Mouse (Mus musculus): Measurements from ENCODE around the gene Ccdc62. TPM values are rescaled to one million over a fixed set of nuclear protein-coding genes. Genes with fewer than 3 reads are reported as not detected.

Ccdc62 gene
- 6.0 and 10.6 TPM in 2 replicates for polyA plus RNA-seq (2011; ENCODE audit: insufficient read depth, insufficient read length, low replicate concordance, missing spikeins)

DNA sequence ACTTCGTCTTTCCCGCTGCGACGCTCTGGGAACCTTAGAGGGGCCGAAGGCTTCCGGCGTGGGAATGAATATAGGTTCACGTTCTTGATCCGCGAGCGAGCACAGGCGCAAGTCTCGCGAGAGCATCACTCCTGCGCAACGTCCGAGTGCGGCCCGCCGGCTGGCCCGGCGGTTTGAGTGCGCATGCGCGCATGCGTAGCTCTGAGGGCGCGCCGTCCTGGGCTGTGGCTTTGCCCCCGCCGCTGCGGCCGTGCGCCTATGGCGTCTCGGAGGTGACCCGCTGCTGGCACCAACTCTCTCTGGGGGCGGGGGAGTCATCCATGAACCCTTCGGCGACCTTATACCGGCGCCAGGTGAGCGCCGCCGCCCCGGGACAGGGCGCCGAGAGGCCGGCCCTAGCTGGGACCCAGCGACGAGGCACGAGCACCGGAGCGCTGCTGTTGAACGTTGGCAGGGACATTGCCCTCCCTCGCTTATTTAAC is at the start of gene Ccdc62:
Ccdc62 (plus strand) TSS at position 172 of the 482 bp plus-strand sequence.
- under 1% methylated on average over 56 of the region's 56 CpGs for WGBS

DNA sequence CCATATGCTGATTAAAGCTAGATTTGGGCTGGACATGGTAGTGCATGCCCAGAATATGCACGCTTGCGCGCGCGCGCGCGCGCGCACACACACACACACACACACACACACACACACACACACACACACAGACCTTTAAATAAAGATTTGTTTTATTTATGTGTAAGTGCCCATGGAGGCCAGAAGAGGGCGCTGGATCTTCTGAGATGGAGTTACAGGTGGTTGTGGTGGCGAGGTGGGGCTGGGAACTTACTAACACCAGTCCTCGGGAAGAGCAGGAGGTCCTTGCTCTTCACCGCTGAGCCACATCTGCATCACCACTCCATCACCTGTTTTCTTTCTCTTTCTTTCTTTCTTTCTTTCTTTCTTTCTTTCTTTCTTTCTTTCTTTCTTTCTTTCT is 49.7 kb upstream of the Ccdc62 start:
- Histone ChIP-seq H3K4me1 (ENCODE audit: control insufficient read depth, insufficient read depth, low read length) (peaks cover 2% of the 10 kb centered on the region; the same call in 1 of the 2 replicates), H3K4me3 (replicated peaks; ENCODE audit: control insufficient read depth, low read depth, low read length) (no peak overlapping the region), H3K27ac (ENCODE audit: control insufficient read depth, insufficient read depth, low read depth, low read length, poor library complexity) (no peak overlapping the region)
- 85% methylated on average over 14 of the region's 14 CpGs for WGBS
- no peak; the same call in 1 of the 2 replicates for TF ChIP-seq CTCF (IDR thresholded peaks at IDR 0.05; ENCODE audit: control insufficient read depth, insufficient read depth, low read length)
- TF ChIP-seq POLR2A (IDR thresholded peaks at IDR 0.05; ENCODE audit: borderline replicate concordance, control insufficient read depth, low read depth, low read length): no peak

More for the DNA sequence above, at the start of gene Ccdc62:
- TF ChIP-seq CTCF (IDR thresholded peaks at IDR 0.05; ENCODE audit: control insufficient read depth, insufficient read depth, low read length) (0 out of 2 replicates have a peak, but pooled peaks have one; percentile 10), POLR2A (IDR thresholded peaks at IDR 0.05; ENCODE audit: borderline replicate concordance, control insufficient read depth, low read depth, low read length) (peak; percentile 97)
- peak within 1 kb of the TSS; percentile 93 for H3K27ac ChIP-seq (ENCODE audit: control insufficient read depth, insufficient read depth, low read depth, low read length, poor library complexity)
- H3K4me3 ChIP-seq (replicated peaks; ENCODE audit: control insufficient read depth, low read depth, low read length): peak within 1 kb of the TSS; percentile 75
- H3K4me1 ChIP-seq (ENCODE audit: control insufficient read depth, insufficient read depth, low read length): peaks cover 1% of the 10 kb centered on the region; the same call in 1 of the 2 replicates

DNA sequence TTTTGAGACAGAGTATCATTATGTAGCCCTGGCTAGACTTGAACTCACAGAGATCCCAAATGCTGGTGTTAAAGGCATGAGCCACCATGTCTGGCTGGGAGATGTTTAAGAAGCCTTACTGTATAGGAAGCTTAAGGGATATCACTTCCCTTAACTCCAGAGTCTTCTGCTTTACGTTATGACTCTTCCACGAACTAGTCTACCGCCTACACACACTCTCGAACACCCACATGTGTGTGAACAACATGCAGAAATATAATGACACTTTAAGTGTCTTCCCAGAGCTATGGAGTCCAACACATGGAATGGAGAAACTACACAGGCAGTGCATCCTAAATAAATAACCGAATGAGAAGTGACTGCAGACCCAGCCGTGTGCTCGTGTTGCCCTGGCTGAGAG is 46.6 kb upstream of the Ccdc62 start:
- 60% methylated on average over 7 of the region's 7 CpGs for WGBS
- TF ChIP-seq CTCF (IDR thresholded peaks at IDR 0.05; ENCODE audit: control insufficient read depth, insufficient read depth, low read length) (no peak), POLR2A (IDR thresholded peaks at IDR 0.05; ENCODE audit: borderline replicate concordance, control insufficient read depth, low read depth, low read length) (no peak)
- Histone ChIP-seq H3K4me3 (replicated peaks; ENCODE audit: control insufficient read depth, low read depth, low read length) (no peak overlapping the region), H3K27ac (ENCODE audit: control insufficient read depth, insufficient read depth, low read depth, low read length, poor library complexity) (no peak overlapping the region), H3K4me1 (ENCODE audit: control insufficient read depth, insufficient read depth, low read length) (peaks cover 2% of the 10 kb centered on the region; the same call in 1 of the 2 replicates)

DNA sequence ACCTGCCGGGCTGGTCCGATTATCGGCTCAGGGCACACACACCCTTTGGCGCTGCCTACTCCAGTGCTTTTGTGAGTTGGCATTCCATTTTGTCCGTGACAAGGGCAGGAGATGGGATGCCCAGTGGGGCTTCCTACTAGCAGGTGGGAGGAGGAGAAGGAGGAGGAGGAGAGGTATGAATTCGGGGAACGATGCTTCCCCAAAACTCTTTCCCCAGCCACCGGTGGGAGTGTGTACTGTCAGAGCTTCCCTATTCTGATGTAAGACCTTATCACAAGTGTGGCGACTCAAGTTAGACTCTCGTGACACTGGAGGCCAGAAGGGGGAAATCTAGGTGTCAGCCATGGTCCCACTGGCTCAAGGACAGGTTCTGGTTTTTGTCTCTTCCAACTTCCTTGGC is 46.1 kb upstream of the Ccdc62 start:
- 41% methylated on average over 10 of the region's 10 CpGs for WGBS
- no peak for TF ChIP-seq POLR2A (IDR thresholded peaks at IDR 0.05; ENCODE audit: borderline replicate concordance, control insufficient read depth, low read depth, low read length)
- TF ChIP-seq CTCF (IDR thresholded peaks at IDR 0.05; ENCODE audit: control insufficient read depth, insufficient read depth, low read length): no peak
- H3K4me1 ChIP-seq (ENCODE audit: control insufficient read depth, insufficient read depth, low read length): peaks cover 2% of the 10 kb centered on the region; the same call in 1 of the 2 replicates

DNA sequence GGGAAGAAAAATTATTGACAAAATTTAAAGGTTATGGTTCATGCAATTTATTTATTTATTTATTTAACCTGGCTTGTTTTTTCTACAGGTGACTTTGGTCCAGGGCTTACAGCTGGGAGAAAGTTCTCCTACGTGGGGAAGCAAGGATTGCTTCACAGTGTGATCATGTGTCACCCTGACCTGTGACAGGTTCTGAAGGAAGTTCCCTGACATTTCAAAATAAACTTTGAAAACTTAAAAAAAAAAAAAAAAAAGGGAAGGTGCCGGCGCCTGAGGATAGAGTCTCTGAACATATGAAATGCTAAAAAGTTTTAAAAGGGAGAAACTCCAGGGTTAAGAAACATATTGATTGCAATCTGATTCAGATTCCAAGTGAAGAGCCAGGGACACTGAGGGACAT is 44.1 kb upstream of the Ccdc62 start:
- Histone ChIP-seq H3K4me3 (replicated peaks; ENCODE audit: control insufficient read depth, low read depth, low read length) (no peak overlapping the region), H3K27ac (ENCODE audit: control insufficient read depth, insufficient read depth, low read depth, low read length, poor library complexity) (no peak overlapping the region), H3K4me1 (ENCODE audit: control insufficient read depth, insufficient read depth, low read length) (peaks cover 4% of the 10 kb centered on the region; the same call in 1 of the 2 replicates)
- 13% methylated on average over 3 of the region's 3 CpGs for WGBS
- TF ChIP-seq POLR2A (IDR thresholded peaks at IDR 0.05; ENCODE audit: borderline replicate concordance, control insufficient read depth, low read depth, low read length) (no peak), CTCF (IDR thresholded peaks at IDR 0.05; ENCODE audit: control insufficient read depth, insufficient read depth, low read length) (no peak)

More for the DNA sequence above, 46.1 kb upstream of the Ccdc62 start:
- H3K4me3 ChIP-seq (replicated peaks; ENCODE audit: control insufficient read depth, low read depth, low read length): no peak overlapping the region
- H3K27ac ChIP-seq (ENCODE audit: control insufficient read depth, insufficient read depth, low read depth, low read length, poor library complexity): no peak overlapping the region

DNA sequence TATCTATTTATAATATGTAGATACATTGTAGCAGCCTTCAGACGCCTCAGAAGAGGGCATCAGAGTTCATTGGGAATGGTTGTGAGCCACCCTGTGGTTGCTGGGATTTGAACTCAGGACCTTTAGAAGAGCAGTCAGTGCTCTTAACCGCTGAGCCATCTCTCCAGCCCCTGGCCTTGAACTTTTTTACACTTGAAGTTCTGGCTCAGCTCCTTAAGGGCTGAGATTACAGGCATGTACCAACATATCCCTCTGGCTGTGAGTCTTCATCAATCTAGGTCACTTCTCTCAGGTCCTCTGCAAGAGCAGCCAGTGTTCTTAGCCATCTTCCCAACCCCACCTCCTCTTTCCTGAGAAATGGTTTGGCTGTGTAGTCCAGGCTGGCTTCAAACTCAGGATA is 40.2 kb upstream of the Ccdc62 start:
- 79% methylated on average over 2 of the region's 2 CpGs for WGBS
- no peak for TF ChIP-seq CTCF (IDR thresholded peaks at IDR 0.05; ENCODE audit: control insufficient read depth, insufficient read depth, low read length)
- no peak for TF ChIP-seq POLR2A (IDR thresholded peaks at IDR 0.05; ENCODE audit: borderline replicate concordance, control insufficient read depth, low read depth, low read length)
- no peak overlapping the region for H3K27ac ChIP-seq (ENCODE audit: control insufficient read depth, insufficient read depth, low read depth, low read length, poor library complexity)
- no peak overlapping the region for H3K4me3 ChIP-seq (replicated peaks; ENCODE audit: control insufficient read depth, low read depth, low read length)
- H3K4me1 ChIP-seq (ENCODE audit: control insufficient read depth, insufficient read depth, low read length): peaks cover 4% of the 10 kb centered on the region; the same call in 1 of the 2 replicates

DNA sequence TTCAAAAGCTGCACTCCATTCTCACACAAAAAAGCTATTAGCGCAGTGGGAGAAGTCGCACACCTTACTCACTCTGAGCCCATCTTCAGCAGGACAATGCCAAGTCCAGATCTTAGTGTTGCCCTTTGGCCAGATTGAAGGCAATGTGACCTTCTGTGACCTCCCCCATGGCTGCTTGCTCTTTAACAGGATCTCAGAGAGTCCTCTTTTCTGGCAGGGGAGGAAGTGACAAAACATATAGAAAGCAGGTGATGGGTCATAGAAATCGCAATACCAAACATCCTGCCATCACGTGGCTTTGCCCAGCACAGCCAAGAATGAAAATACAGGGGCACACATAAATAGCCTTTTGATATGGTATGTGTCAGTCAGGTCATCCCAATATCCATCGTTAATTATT is 39.5 kb upstream of the Ccdc62 start:
- no peak overlapping the region for H3K4me3 ChIP-seq (replicated peaks; ENCODE audit: control insufficient read depth, low read depth, low read length)
- H3K27ac ChIP-seq (ENCODE audit: control insufficient read depth, insufficient read depth, low read depth, low read length, poor library complexity): no peak overlapping the region
- TF ChIP-seq POLR2A (IDR thresholded peaks at IDR 0.05; ENCODE audit: borderline replicate concordance, control insufficient read depth, low read depth, low read length): no peak
- no peak for TF ChIP-seq CTCF (IDR thresholded peaks at IDR 0.05; ENCODE audit: control insufficient read depth, insufficient read depth, low read length)
- WGBS: 62% methylated on average over 5 of the region's 5 CpGs
- H3K4me1 ChIP-seq (ENCODE audit: control insufficient read depth, insufficient read depth, low read length): peaks cover 4% of the 10 kb centered on the region; the same call in 1 of the 2 replicates

DNA sequence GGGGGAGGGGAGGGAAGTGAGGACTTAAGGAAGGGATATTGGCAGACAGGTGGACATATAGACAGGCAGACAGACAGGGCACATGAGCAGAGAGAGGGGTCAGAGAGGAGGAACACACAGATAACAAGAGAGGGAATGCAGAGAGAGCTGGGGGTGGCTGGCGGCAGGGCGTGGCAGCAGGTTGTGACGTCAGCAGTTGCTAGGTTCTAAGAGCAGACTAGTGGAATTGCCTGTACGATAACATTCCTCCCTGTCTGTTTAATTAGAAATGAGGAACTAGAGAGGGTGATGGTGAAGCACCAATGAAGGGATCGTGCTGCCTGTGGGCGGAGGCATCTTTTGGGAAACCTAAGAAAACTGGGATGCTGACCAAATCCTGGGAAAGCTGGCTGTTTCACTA is 38.8 kb upstream of the Ccdc62 start:
- H3K4me1 ChIP-seq (ENCODE audit: control insufficient read depth, insufficient read depth, low read length): peaks cover 4% of the 10 kb centered on the region; the same call in 1 of the 2 replicates
- WGBS: 8% methylated on average over 6 of the region's 6 CpGs
- TF ChIP-seq CTCF (IDR thresholded peaks at IDR 0.05; ENCODE audit: control insufficient read depth, insufficient read depth, low read length) (no peak), POLR2A (IDR thresholded peaks at IDR 0.05; ENCODE audit: borderline replicate concordance, control insufficient read depth, low read depth, low read length) (no peak)
- H3K4me3 ChIP-seq (replicated peaks; ENCODE audit: control insufficient read depth, low read depth, low read length): no peak overlapping the region
- no peak overlapping the region for H3K27ac ChIP-seq (ENCODE audit: control insufficient read depth, insufficient read depth, low read depth, low read length, poor library complexity)
